Mouse (Mus musculus): ENCODE data around the gene Kctd2. TPM values are rescaled to one million over a fixed set of nuclear protein-coding genes. Genes with fewer than 3 reads are reported as not detected.

The Kctd2 gene
- total and polyA plus RNA-seq, 3 experiments = 6.8 to 14.0 (median 13.7) TPM

GRCm38 (mm10) chr11:115421328-115421727 lies 1.4 kb downstream of the Kctd2 start:
- TF ChIP-seq E2F4 (IDR thresholded peaks at IDR 0.05; ENCODE audit: insufficient replicate concordance, low read depth, low read length) = no peak
- no peak for TF ChIP-seq TBP (conservative IDR thresholded peaks at IDR 0.05; ENCODE audit: low read depth, low read length)
- TF ChIP-seq MYC (IDR thresholded peaks at IDR 0.05; ENCODE audit: low read depth, low read length) = no peak
- TF ChIP-seq ETS1 (conservative IDR thresholded peaks at IDR 0.05; ENCODE audit: low read depth, low read length) = no peak
- TF ChIP-seq MEF2A (IDR thresholded peaks at IDR 0.05; ENCODE audit: borderline replicate concordance, low read depth, low read length) = no peak
- TF ChIP-seq KAT2A (IDR thresholded peaks at IDR 0.05; ENCODE audit: insufficient replicate concordance, low read length) = no peak
- no peak for TF ChIP-seq USF2 (conservative IDR thresholded peaks at IDR 0.05; ENCODE audit: low read depth, low read length)
- TF ChIP-seq UBTF (IDR thresholded peaks at IDR 0.05; ENCODE audit: low read depth, low read length) = no peak
- TF ChIP-seq RAD21 (IDR thresholded peaks at IDR 0.05; ENCODE audit: low read depth, low read length) = no peak
- no peak for TF ChIP-seq MXI1 (IDR thresholded peaks at IDR 0.05; ENCODE audit: low read depth, low read length)
- no peak for TF ChIP-seq CHD2 (IDR thresholded peaks at IDR 0.05; ENCODE audit: low read length)
- TF ChIP-seq ZMIZ1 (IDR thresholded peaks at IDR 0.05; ENCODE audit: low read depth, low read length) = no peak
- TF ChIP-seq PAX5 (IDR thresholded peaks at IDR 0.05; ENCODE audit: low read length) = no peak
- TF ChIP-seq HCFC1 (IDR thresholded peaks at IDR 0.05; ENCODE audit: low read depth, low read length) = no peak
- Histone ChIP-seq H3K4me1 (ENCODE audit: control insufficient read depth in 1 of 2, insufficient read depth in 2 of 2) (peaks cover 3 to 46% of the 10 kb centered on the region in 2 experiments), H3K36me3 (replicated peaks in 1 of 2; ENCODE audit: control insufficient read depth in 1 of 2, insufficient read depth in 1 of 2, low read length in 1 of 2) (peaks cover 8 to 54% of the 10 kb centered on the region in 2 experiments), H3K27me3 (replicated peaks) (no peaks in the 10 kb centered on the region), H3K4me2 (ENCODE audit: insufficient read depth, low read depth, poor library complexity, severe bottlenecking) (peak overlapping the region; percentile 93), H3K9me3 (replicated peaks; ENCODE audit: low read length) (no peaks in the 10 kb centered on the region), H3K27ac (ENCODE audit: insufficient read depth, low read depth) (no peak overlapping the region), H3K9ac (ENCODE audit: insufficient read depth, low read depth) (peak overlapping the region; percentile 83; the same call in 1 of the 2 replicates), H3K79me2 (replicated peaks; ENCODE audit: control insufficient read depth, extremely low read depth, insufficient read depth, poor library complexity, severe bottlenecking) (peaks cover 27% of the 10 kb centered on the region), H3K4me3 (replicated peaks in 1 of 3; ENCODE audit: low read depth in 2 of 3, low read length in 2 of 3, poor library complexity in 1 of 3) (peak overlapping the region in 1 of 3 experiments; percentile 97)
- DNase-seq (ENCODE audit: extremely low read depth) = no peak
- in situ Hi-C loops (cut with MboI; ENCODE audit: low pct_ligation_motif_present, low pct_unique_long_range_greater_than_20kb, low sequenced_read_pairs) (no loop called here), dilution Hi-C loops (cut with MboI; ENCODE audit: extremely low pct_ligation_motif_present, extremely low pct_unique_long_range_greater_than_20kb, low sequenced_read_pairs) (no loop called here)

DNA sequence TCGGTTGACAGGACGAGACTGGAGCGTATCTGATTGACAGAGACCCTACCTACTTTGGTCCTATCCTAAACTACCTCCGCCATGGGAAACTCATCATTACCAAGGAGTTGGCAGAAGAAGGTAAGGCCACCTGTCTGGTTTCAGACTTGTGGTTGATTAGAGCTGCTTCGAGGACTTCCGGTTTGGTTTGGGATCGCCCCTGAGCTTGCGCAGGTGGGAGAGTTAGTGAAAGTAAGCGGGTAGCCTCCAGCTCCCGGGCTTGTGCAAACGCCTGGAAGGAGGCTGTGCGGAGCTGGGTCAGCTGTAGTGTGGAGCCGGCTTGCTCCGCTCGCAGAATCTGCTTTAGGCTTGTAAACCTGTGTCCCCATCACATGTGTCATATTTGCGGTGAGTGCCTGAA lies 2.0 kb downstream of the Kctd2 start:
- Histone ChIP-seq H3K79me2 (replicated peaks; ENCODE audit: control insufficient read depth, extremely low read depth, insufficient read depth, poor library complexity, severe bottlenecking) (peaks cover 22% of the 10 kb centered on the region), H3K36me3 (replicated peaks in 1 of 2; ENCODE audit: control insufficient read depth in 1 of 2, insufficient read depth in 1 of 2, low read length in 1 of 2) (peaks cover 3 to 54% of the 10 kb centered on the region in 2 experiments), H3K9ac (ENCODE audit: insufficient read depth, low read depth) (no peak overlapping the region), H3K27ac (ENCODE audit: insufficient read depth, low read depth) (no peak overlapping the region), H3K4me1 (ENCODE audit: control insufficient read depth in 1 of 2, insufficient read depth in 2 of 2) (peaks cover 3 to 42% of the 10 kb centered on the region in 2 experiments), H3K4me3 (replicated peaks in 1 of 3; ENCODE audit: low read depth in 2 of 3, low read length in 2 of 3, poor library complexity in 1 of 3) (no peak overlapping the region), H3K27me3 (replicated peaks) (no peaks in the 10 kb centered on the region), H3K4me2 (ENCODE audit: insufficient read depth, low read depth, poor library complexity, severe bottlenecking) (no peak overlapping the region), H3K9me3 (replicated peaks; ENCODE audit: low read length) (no peaks in the 10 kb centered on the region)
- dilution Hi-C loops (cut with MboI; ENCODE audit: extremely low pct_ligation_motif_present, extremely low pct_unique_long_range_greater_than_20kb, low sequenced_read_pairs) = no loop called here
- no peak for DNase-seq (ENCODE audit: extremely low read depth)
- TF ChIP-seq ZMIZ1 (IDR thresholded peaks at IDR 0.05; ENCODE audit: low read depth, low read length) (no peak), GABPA (IDR thresholded peaks at IDR 0.05; ENCODE audit: insufficient replicate concordance, low read depth, low read length) (no peak), RCOR1 (conservative IDR thresholded peaks at IDR 0.05; ENCODE audit: low read depth, low read length) (no peak), NELFE (IDR thresholded peaks at IDR 0.05; ENCODE audit: low read depth, low read length) (no peak), TCF12 (IDR thresholded peaks at IDR 0.05; ENCODE audit: low read depth, low read length) (peak; percentile 28; the same call in 1 of the 2 replicates), MXI1 (IDR thresholded peaks at IDR 0.05; ENCODE audit: low read depth, low read length) (0 out of 2 replicates have a peak, but pooled peaks have one; percentile 34), CHD1 (IDR thresholded peaks at IDR 0.05; ENCODE audit: low read depth, low read length) (no peak), NRF1 (IDR thresholded peaks at IDR 0.05; ENCODE audit: low read depth, low read length) (peak; percentile 72), KAT2A (IDR thresholded peaks at IDR 0.05; ENCODE audit: insufficient replicate concordance, low read length) (no peak), POLR2AphosphoS2 (IDR thresholded peaks at IDR 0.05; ENCODE audit: low read depth, low read length) (no peak), ELF1 (IDR thresholded peaks at IDR 0.05; ENCODE audit: low read depth, low read length) (peak; percentile 44; the same call in 1 of the 2 replicates), MAX (IDR thresholded peaks at IDR 0.05; ENCODE audit: low read length) (no peak), POLR2A (IDR thresholded peaks at IDR 0.05; ENCODE audit: low read depth, low read length) (no peak)
- in situ Hi-C loops (cut with MboI; ENCODE audit: low pct_ligation_motif_present, low pct_unique_long_range_greater_than_20kb, low sequenced_read_pairs) = no loop called here

Data from CH12.LX (cell line).